Mouse (Mus musculus) limb, embryonic 14.5 days (tissue): ENCODE measurements around the gene Adamts20. TPM values are rescaled to one million over a fixed set of nuclear protein-coding genes. Genes with fewer than 3 reads are reported as not detected.
A peak's percentile ranks its signal among the peaks of the same experiment; 100 is the strongest.

Source experiments
- ATAC-seq: fragments of 200-750 bp; cut with Nextera tagmentation; 2 replicates; pipeline ENCODE4 v1.8.0; 2017; ENCODE audit warnings: low read depth, moderate number of reproducible peaks, moderate TSS enrichment; ENCODE audit not compliant: low FRiP score
- DNase-seq: peaks from one replicate; pipeline ENCODE4 v3.0.0-alpha.2; 2015; ENCODE audit warnings: low spot score
- H3K27ac ChIP-seq: fragments of 300-500 bp; sonication (generic); replicated peaks from 2 replicates; pipeline ENCODE4 v1.5.1; 2014; ENCODE audit warnings: low read depth, mild to moderate bottlenecking, low read length, moderate library complexity, mixed read lengths
- H3K27me3 ChIP-seq: fragments of 300-500 bp; sonication (generic); 2 replicates; pipeline ENCODE4 v1.6.1; 2014; ENCODE audit warnings: low read length, mixed read lengths; ENCODE audit not compliant: control insufficient read depth, insufficient read depth
- H3K36me3 ChIP-seq: fragments of 300-500 bp; sonication (generic); 2 replicates; pipeline ENCODE4 v1.6.1; 2014; ENCODE audit warnings: mild to moderate bottlenecking, low read length, moderate library complexity, mixed read lengths; ENCODE audit not compliant: control insufficient read depth, insufficient read depth
- H3K4me1 ChIP-seq: fragments of 300-500 bp; sonication (generic); 2 replicates; pipeline ENCODE4 v1.6.1; 2014; ENCODE audit warnings: antibody characterized with exemption, low read length, mixed read lengths; ENCODE audit not compliant: control insufficient read depth, insufficient read depth
- H3K4me2 ChIP-seq: fragments of 300-500 bp; sonication (generic); replicated peaks from 2 replicates; pipeline ENCODE4 v1.6.1; 2014; ENCODE audit warnings: low read depth, mild to moderate bottlenecking, low read length, moderate library complexity; ENCODE audit not compliant: severe bottlenecking
- H3K4me3 ChIP-seq: fragments of 300-500 bp; sonication (generic); replicated peaks from 2 replicates; pipeline ENCODE4 v1.5.1; 2014; ENCODE audit warnings: low read length
- H3K9ac ChIP-seq: fragments of 300-500 bp; sonication (generic); 2 replicates; pipeline ENCODE4 v1.6.1; 2014; ENCODE audit warnings: mild to moderate bottlenecking, low read depth, low read length, moderate library complexity; ENCODE audit not compliant: severe bottlenecking
- H3K9me3 ChIP-seq: fragments of 300-500 bp; sonication (generic); 2 replicates; pipeline ENCODE4 v1.6.1; 2016; ENCODE audit warnings: low read length; ENCODE audit not compliant: control insufficient read depth
- POLR2A ChIP-seq: fragments of 200-500 bp; IDR thresholded peaks from 2 replicates; pipeline ENCODE4 v1.8.0; 2012; ENCODE audit warnings: inconsistent platforms, mild to moderate bottlenecking, moderate library complexity, borderline replicate concordance; ENCODE audit not compliant: insufficient read depth, insufficient read length; ENCODE audit errors: extremely low read depth
- WGBS: fragments of 180-500 bp; shearing (Covaris S2); extraction: QIAGEN DNeasy Blood & Tissue Kit; methylation state at CpG from one replicate; pipeline ENCODE4 v1.1.7; 2014; 5-methylcytosine and 5-hydroxymethylcytosine counted together
- polyA plus RNA-seq, 2 experiments: library from polyadenylated mRNA; depleted of rRNA in 1 of 2; stranded (reverse) in 1 of 2; unstranded in 1 of 2; fragments of >200 nt; fragmentation: Nextera tagmentation in 1 of 2; extraction: Ambion mirVana in 1 of 2; gene quantifications; 2 replicates each; pipeline versions ENCODE4 v1.2.1 to v1.2.3; 2012 to 2014

The Adamts20 gene
- polyA plus RNA-seq, 2 experiments = 5.8 to 6.3 TPM

- H3K9me3 ChIP-seq = no peaks in the 10 kb centered on the region
- TF ChIP-seq POLR2A = no peak
- no peaks in the 10 kb centered on the region for H3K36me3 ChIP-seq
- no peak overlapping the region for H3K27ac ChIP-seq
- DNase-seq (no peak), ATAC-seq (no peak)
- peaks cover 5% of the 10 kb centered on the region for H3K4me1 ChIP-seq
- H3K4me2 ChIP-seq = no peak overlapping the region
- no peaks in the 10 kb centered on the region for H3K27me3 ChIP-seq
- no peak overlapping the region for H3K9ac ChIP-seq
- WGBS = 51% methylated on average over 2 of the region's 2 CpGs
- no peak overlapping the region for H3K4me3 ChIP-seq
Measured at GRCm38 (mm10) chr15:94244336-94244735, 220.9 kb downstream of the Adamts20 start.

GRCm38 (mm10) chr15:94242133-94242532, 223.1 kb downstream of the Adamts20 start:
- H3K9me3 ChIP-seq = no peaks in the 10 kb centered on the region
- no peaks in the 10 kb centered on the region for H3K4me1 ChIP-seq
- TF ChIP-seq POLR2A = no peak
- no peak overlapping the region for H3K9ac ChIP-seq
- H3K4me3 ChIP-seq = no peak overlapping the region
- ATAC-seq (no peak), DNase-seq (no peak)
- H3K4me2 ChIP-seq = no peak overlapping the region
- no peak overlapping the region for H3K27ac ChIP-seq
- 95% methylated on average over 1 of the region's 1 CpGs for WGBS
- no peaks in the 10 kb centered on the region for H3K27me3 ChIP-seq
- no peaks in the 10 kb centered on the region for H3K36me3 ChIP-seq

GRCm38 (mm10) chr15:94239637-94240036, 225.6 kb downstream of the Adamts20 start:
- no peak overlapping the region for H3K27ac ChIP-seq
- no peak overlapping the region for H3K4me2 ChIP-seq
- H3K27me3 ChIP-seq = no peaks in the 10 kb centered on the region
- no peaks in the 10 kb centered on the region for H3K36me3 ChIP-seq
- H3K9ac ChIP-seq = no peak overlapping the region
- no peaks in the 10 kb centered on the region for H3K4me1 ChIP-seq
- TF ChIP-seq POLR2A = no peak
- no peak overlapping the region for H3K4me3 ChIP-seq
- H3K9me3 ChIP-seq = no peaks in the 10 kb centered on the region
- ATAC-seq = no peak
- no peak for DNase-seq
- 84% methylated on average over 4 of the region's 4 CpGs for WGBS

DNA sequence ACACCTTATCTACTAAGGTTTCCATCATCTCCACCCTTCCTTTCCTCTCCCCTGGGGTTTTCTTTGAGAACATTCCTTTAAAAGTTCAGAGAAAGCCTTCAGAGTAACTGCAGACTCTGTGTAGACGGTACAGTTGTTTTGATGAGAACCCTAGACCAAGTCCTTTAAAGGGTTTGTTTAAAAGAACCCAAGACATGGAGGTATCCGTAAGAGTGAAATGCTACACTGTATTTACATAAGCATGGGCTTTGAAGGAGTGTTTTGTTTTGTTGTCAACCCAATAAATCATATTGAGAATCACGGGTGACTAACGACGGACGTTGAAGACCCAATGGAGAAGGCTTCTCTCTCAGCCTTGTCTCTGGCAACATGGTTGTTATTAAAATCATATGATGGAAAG, 226.1 kb downstream of the Adamts20 start:
- Histone ChIP-seq H3K36me3 (no peaks in the 10 kb centered on the region), H3K4me1 (no peaks in the 10 kb centered on the region), H3K27ac (no peak overlapping the region), H3K4me3 (no peak overlapping the region), H3K9ac (no peak overlapping the region), H3K27me3 (no peaks in the 10 kb centered on the region), H3K4me2 (no peak overlapping the region), H3K9me3 (no peaks in the 10 kb centered on the region)
- 63% methylated on average over 6 of the region's 6 CpGs for WGBS
- DNase-seq (no peak), ATAC-seq (no peak)
- no peak for TF ChIP-seq POLR2A

DNA sequence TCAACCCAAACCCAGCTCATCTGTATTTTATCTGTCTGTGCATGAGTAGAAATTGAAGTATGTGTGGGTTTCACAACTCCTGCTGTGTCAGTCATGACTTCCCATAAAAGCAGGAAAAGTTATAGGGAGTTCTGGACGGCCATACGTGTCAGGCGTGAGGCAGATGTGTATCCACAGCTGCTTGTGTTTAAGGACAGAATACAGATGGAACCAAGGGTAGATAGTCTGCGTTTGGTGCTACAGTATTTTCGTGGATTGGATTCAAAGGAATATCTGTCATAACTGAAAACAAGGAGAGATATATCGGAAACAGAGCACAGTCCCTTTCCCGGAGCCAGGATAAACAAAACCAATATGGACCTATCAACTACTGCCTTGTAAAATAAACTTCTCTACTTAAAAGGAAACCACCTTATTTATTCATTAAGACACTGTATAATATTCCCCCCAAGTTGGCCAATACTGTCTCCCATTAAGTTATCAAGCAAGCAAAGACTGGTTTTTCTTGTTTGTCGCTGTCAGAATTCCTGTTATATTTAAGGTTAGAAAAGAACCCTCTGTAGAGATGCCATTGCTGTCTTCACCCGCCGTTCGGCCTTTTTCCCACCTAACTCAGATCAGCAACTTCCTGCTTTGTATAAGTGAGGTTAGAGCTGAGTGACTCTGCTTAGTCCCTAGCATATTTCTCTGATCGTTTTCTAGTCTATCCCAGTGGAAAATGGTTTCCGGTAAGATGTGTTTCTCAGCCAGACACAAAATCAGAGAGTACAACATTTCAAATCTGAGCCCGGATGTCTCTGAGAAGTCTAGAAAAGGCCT, 227.0 kb downstream of the Adamts20 start:
- Histone ChIP-seq H3K9me3 (no peaks in the 10 kb centered on the region), H3K4me3 (no peak overlapping the region), H3K27me3 (no peaks in the 10 kb centered on the region), H3K27ac (no peak overlapping the region), H3K9ac (no peak overlapping the region), H3K4me1 (no peaks in the 10 kb centered on the region), H3K4me2 (no peak overlapping the region), H3K36me3 (no peaks in the 10 kb centered on the region)
- peak; percentile 46 for DNase-seq
- no peak for TF ChIP-seq POLR2A
- peak; percentile 76; the same call in 1 of the 2 replicates for ATAC-seq
- 45% methylated on average over 14 of the region's 14 CpGs for WGBS

GRCm38 (mm10) chr15:94236726-94237125, 228.5 kb downstream of the Adamts20 start:
- no peak overlapping the region for H3K27ac ChIP-seq
- H3K27me3 ChIP-seq = no peaks in the 10 kb centered on the region
- H3K4me1 ChIP-seq = no peaks in the 10 kb centered on the region
- no peak overlapping the region for H3K4me2 ChIP-seq
- no peak overlapping the region for H3K9ac ChIP-seq
- ATAC-seq (no peak), DNase-seq (no peak)
- TF ChIP-seq POLR2A = no peak
- no peaks in the 10 kb centered on the region for H3K9me3 ChIP-seq
- H3K36me3 ChIP-seq = no peaks in the 10 kb centered on the region
- no peak overlapping the region for H3K4me3 ChIP-seq
- 81% methylated on average over 2 of the region's 2 CpGs for WGBS
